Mouse (Mus musculus) neural tube, embryonic 15.5 days (tissue): ENCODE results near the gene Zfp36l1. TPM values are rescaled to one million over a fixed set of nuclear protein-coding genes. Genes with fewer than 3 reads are reported as not detected.
A peak's percentile ranks its signal among the peaks of the same experiment; 100 is the strongest.

Source experiments
- ATAC-seq: fragments of 200-750 bp; cut with Nextera tagmentation; 2 replicates; pipeline ENCODE4 v1.8.0; 2017; ENCODE audit warnings: mild to moderate bottlenecking, moderate TSS enrichment, moderate library complexity; ENCODE audit not compliant: low FRiP score
- H3K27ac ChIP-seq: fragments of 300-500 bp; sonication (generic); replicated peaks from 2 replicates; pipeline ENCODE4 v1.5.1; 2015; ENCODE audit warnings: mild to moderate bottlenecking, inconsistent platforms
- H3K27me3 ChIP-seq: fragments of 300-500 bp; sonication (generic); replicated peaks from 2 replicates; pipeline ENCODE4 v1.6.1; 2015; ENCODE audit warnings: inconsistent platforms
- H3K36me3 ChIP-seq: fragments of 300-500 bp; sonication (generic); 2 replicates; pipeline ENCODE4 v1.6.1; 2015; ENCODE audit warnings: inconsistent platforms
- H3K4me1 ChIP-seq: fragments of 300-500 bp; sonication (generic); 2 replicates; pipeline ENCODE4 v1.6.1; 2015; ENCODE audit warnings: inconsistent platforms
- H3K4me2 ChIP-seq: fragments of 300-500 bp; sonication (generic); 2 replicates; pipeline ENCODE4 v1.6.1; 2015; ENCODE audit warnings: inconsistent platforms, mild to moderate bottlenecking, moderate library complexity
- H3K4me3 ChIP-seq: fragments of 300-500 bp; sonication (generic); replicated peaks from 2 replicates; pipeline ENCODE4 v1.5.1; 2015; ENCODE audit warnings: mild to moderate bottlenecking, inconsistent platforms
- H3K9ac ChIP-seq: fragments of 300-500 bp; sonication (generic); replicated peaks from 2 replicates; pipeline ENCODE4 v1.6.1; 2015; ENCODE audit warnings: mild to moderate bottlenecking, inconsistent platforms
- H3K9me3 ChIP-seq: fragments of 300-500 bp; sonication (generic); replicated peaks from 2 replicates; pipeline ENCODE4 v1.6.1; 2016; ENCODE audit warnings: inconsistent platforms
- WGBS: fragments of 180-500 bp; shearing (Covaris S2); methylation state at CpG from one replicate; pipeline ENCODE4 v1.1.7; 2015; ENCODE audit warnings: mixed read lengths; 5-methylcytosine and 5-hydroxymethylcytosine counted together
- polyA plus RNA-seq: library from polyadenylated mRNA; unstranded; fragments of >200 nt; fragmentation: Nextera tagmentation; extraction: Ambion mirVana; gene quantifications from 2 replicates; pipeline ENCODE4 v1.2.1, GENCODE M21; 2015

Gene Zfp36l1
- polyA plus RNA-seq, 1 experiment from 2014 or later = 33.6 TPM

DNA sequence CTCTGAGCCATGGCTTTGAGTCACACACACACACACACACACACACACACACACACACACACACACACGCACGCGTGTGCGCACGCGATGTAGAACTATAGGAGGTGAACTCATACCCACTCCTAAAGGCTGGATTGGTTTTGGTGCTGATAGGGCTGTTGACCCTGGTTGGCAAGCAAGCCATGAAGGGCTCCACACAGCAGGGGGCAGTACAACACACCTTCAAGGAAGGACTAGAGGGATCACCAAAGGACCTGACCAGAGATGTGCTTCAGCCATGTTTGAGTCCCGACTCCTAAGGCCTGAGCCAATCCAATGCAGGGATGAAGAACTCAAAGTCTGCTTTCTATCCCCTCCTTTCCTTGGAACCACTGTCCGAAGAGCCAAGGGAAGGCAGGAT, 16.7 kb upstream of the Zfp36l1 start:
- no peak for ATAC-seq
- WGBS = 95% methylated on average over 8 of the region's 8 CpGs
- Histone ChIP-seq H3K27ac (no peak overlapping the region; the same call in none of the 2 replicates), H3K4me3 (no peak overlapping the region), H3K9ac (no peak overlapping the region), H3K4me1 (peaks cover 31% of the 10 kb centered on the region), H3K9me3 (no peaks in the 10 kb centered on the region), H3K27me3 (no peaks in the 10 kb centered on the region), H3K4me2 (no peak overlapping the region), H3K36me3 (no peaks in the 10 kb centered on the region)

DNA sequence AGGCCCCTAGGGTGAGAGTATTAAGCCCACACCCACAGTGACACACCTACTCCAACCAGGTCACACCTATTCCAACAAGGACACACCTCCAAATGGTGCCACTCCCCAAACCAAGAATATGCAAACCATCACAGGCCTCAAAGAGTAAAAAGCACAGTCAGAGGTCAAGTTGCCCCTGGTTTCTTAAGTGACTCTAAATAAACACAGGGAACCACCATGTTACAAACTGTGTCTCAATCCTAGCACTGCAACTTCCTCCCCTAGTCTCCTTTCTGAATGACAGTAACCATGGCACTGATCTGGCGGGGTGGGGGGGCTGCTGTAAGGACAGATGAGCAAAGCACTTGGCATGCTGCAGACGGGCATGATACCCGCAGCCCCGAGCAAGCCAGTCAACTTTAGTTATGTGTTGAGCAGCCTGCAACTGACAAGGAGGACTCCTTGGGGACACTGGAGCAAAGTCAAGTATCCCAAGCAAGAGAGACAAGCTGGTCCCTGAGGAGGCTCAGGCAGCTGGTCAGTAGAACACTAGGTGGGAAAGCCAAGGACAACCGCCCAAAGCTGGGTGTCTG, 14.5 kb upstream of the Zfp36l1 start:
- Histone ChIP-seq H3K36me3 (0 out of 2 replicates have a peak, but pooled peaks cover 3% of the 10 kb centered on the region), H3K4me1 (peaks cover 46% of the 10 kb centered on the region), H3K9ac (no peak overlapping the region), H3K9me3 (no peaks in the 10 kb centered on the region), H3K4me2 (no peak overlapping the region), H3K27me3 (no peaks in the 10 kb centered on the region), H3K4me3 (no peak overlapping the region), H3K27ac (no peak overlapping the region)
- no peak for ATAC-seq
- 86% methylated on average over 5 of the region's 5 CpGs for WGBS

DNA sequence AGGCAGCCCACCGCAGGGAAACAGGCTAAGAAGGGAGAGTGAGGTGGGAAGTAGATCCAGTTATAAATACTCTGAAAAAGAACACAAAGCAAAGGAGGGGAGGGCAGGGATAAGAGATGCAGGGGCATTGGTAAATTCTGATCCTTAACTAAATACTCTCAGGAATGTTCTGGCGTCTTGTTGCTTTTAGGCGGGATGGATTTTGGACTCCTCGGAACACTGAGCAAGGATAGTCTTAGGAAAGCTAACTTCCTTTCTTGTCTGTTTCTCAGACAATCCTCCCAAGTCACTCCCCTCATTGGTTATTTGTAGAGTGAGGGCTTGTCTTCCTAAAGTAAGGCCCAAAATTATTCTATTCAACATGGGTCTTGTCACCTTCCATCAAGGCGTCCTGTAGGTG, 12.5 kb upstream of the Zfp36l1 start:
- no peak overlapping the region for H3K4me2 ChIP-seq
- H3K9me3 ChIP-seq = no peaks in the 10 kb centered on the region
- WGBS = 97% methylated on average over 5 of the region's 5 CpGs
- H3K9ac ChIP-seq = no peak overlapping the region
- H3K36me3 ChIP-seq = peaks cover 6% of the 10 kb centered on the region; the same call in 1 of the 2 replicates
- ATAC-seq = no peak
- peaks cover 27% of the 10 kb centered on the region for H3K4me1 ChIP-seq
- no peak overlapping the region for H3K4me3 ChIP-seq
- H3K27me3 ChIP-seq = no peaks in the 10 kb centered on the region
- no peak overlapping the region for H3K27ac ChIP-seq

DNA sequence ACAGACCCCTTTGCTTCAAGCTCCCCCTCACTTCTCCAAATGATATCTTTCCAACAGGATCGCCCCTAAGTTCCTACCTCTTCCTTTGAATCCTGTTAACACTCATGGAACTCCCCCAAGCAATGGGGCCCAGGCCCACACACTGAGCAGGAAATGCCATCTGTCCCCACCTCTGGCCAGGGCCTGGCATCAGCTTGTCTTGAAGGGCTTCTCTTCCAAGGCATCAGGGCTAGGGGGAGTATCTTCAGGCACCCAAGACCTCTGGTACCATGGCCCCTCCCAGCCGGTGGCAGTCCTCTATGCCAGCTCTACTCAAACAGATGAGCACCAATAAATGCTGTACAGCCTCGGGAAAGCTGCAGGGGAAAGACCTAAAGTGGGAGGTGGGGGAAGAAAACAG, 11.9 kb upstream of the Zfp36l1 start:
- Histone ChIP-seq H3K9me3 (no peaks in the 10 kb centered on the region), H3K4me1 (peaks cover 21% of the 10 kb centered on the region), H3K36me3 (peaks cover 7% of the 10 kb centered on the region; the same call in 1 of the 2 replicates), H3K27ac (no peak overlapping the region), H3K27me3 (no peaks in the 10 kb centered on the region), H3K4me2 (no peak overlapping the region), H3K9ac (no peak overlapping the region), H3K4me3 (no peak overlapping the region)
- ATAC-seq = no peak
- 73% methylated on average over 3 of the region's 3 CpGs for WGBS

DNA sequence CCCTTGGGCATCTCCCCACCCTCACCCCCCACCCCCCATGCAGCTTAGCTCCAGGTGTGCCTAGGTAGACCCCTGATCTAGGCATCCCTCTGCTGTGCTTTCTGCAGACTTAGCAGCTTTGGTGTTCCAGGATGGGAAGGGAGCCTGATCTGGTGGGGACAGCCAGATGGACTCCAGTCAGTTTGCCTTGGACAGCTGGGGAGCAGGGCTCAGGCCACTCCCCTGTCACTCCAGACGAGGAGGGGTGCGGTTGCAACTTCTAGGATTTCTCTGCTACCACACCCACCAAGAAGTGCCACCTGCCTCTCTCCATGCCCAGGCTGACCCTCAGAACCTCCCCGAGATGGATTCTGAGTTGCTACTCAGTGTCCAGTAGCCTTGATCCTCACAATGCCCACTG, 11.4 kb upstream of the Zfp36l1 start:
- WGBS = 86% methylated on average over 3 of the region's 3 CpGs

DNA sequence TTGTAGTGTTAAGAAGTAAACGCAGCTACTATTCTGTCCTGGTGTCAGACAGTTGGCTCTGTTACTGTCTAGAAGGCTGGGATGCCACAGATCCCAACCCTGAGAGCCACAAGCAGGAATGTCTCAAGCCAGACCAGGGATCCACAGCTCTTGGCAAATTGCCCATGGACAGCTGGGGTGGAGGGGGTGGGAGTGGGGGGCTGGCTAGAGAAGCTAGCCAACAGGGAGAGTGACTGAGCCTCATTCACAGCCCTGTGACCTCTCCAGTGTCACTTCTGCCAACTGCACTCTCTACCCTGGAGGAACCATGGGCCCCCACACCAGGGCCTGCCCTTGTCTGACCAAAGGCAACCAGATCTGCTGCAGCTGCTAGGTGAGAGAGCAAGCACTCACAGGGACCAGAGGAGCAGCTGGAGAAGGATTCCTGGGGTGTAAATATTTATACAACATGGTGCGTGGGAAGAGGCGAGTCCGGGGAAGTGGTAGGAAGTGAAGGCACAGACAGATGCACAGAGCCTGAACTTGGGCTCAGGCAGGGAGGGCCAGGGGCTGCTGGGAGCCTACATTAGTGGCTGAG, 10.5 kb upstream of the Zfp36l1 start:
- Histone ChIP-seq H3K27ac (peak overlapping the region; percentile 51; the same call in 1 of the 2 replicates), H3K27me3 (no peaks in the 10 kb centered on the region), H3K36me3 (peaks cover 7% of the 10 kb centered on the region; the same call in 1 of the 2 replicates), H3K4me1 (peaks cover 15% of the 10 kb centered on the region; the same call in 1 of the 2 replicates), H3K9ac (no peak overlapping the region), H3K4me2 (no peak overlapping the region), H3K4me3 (no peak overlapping the region), H3K9me3 (no peaks in the 10 kb centered on the region)
- ATAC-seq = peak; percentile 31; the same call in 1 of the 2 replicates
- WGBS = 52% methylated on average over 4 of the region's 4 CpGs

More for the DNA sequence above, 11.4 kb upstream of the Zfp36l1 start:
- Histone ChIP-seq H3K4me1 (peaks cover 17% of the 10 kb centered on the region; the same call in 1 of the 2 replicates), H3K36me3 (peaks cover 7% of the 10 kb centered on the region; the same call in 1 of the 2 replicates), H3K4me3 (no peak overlapping the region), H3K9me3 (no peaks in the 10 kb centered on the region), H3K4me2 (no peak overlapping the region), H3K27me3 (no peaks in the 10 kb centered on the region), H3K27ac (peak overlapping the region; percentile 51; the same call in 1 of the 2 replicates), H3K9ac (no peak overlapping the region)
- ATAC-seq = no peak

DNA sequence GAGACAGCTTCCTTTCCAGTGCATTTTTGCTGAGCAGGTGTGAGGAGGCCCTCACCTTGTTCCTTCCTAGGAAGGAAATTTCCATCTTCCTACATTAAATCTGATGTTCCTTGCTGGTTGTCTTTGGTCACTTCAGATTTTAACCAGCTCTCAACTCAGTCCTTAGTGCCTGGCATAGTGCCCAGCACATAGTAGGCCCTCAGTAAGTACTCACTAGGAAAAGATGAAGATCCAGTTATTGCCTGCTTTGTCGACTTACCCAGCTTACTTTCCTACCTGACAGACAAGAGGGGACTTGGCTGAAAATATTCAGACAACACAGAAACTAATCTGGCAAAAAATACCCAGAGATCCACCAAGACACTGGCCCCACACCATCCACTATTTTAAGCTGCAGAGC, 8.6 kb upstream of the Zfp36l1 start:
- H3K9me3 ChIP-seq = no peaks in the 10 kb centered on the region
- H3K4me1 ChIP-seq = peaks cover 24% of the 10 kb centered on the region
- H3K36me3 ChIP-seq = peaks cover 7% of the 10 kb centered on the region; the same call in 1 of the 2 replicates
- no peak overlapping the region for H3K9ac ChIP-seq
- WGBS = 83% methylated on average over 1 of the region's 1 CpGs
- H3K27me3 ChIP-seq = no peaks in the 10 kb centered on the region
- ATAC-seq = no peak
- H3K4me3 ChIP-seq = no peak overlapping the region
- H3K27ac ChIP-seq = no peak overlapping the region
- no peak overlapping the region for H3K4me2 ChIP-seq

DNA sequence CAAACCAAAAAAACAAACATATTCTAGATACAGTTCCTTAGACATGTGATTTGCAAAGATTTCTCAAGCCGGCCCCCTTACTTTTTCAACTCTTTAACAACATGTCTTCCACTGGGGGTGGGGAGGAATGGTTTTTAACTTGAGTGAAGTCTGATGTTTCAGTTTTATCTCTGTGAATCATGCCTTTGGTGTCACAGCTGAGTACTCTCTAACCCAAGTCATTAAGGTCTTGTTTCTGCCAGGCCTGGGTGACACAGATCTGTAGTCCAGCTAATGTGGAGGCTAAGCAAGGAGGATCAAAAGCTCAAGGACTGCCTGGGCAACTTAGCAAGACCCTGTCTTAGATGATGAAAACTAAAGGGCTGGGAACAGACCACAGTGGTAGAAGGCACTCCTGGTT, 5.8 kb upstream of the Zfp36l1 start:
- H3K27ac ChIP-seq = no peak overlapping the region
- H3K4me2 ChIP-seq = no peak overlapping the region
- ATAC-seq = no peak
- H3K27me3 ChIP-seq = no peaks in the 10 kb centered on the region; the same call in 1 of the 2 replicates
- 95% methylated on average over 1 of the region's 1 CpGs for WGBS
- H3K9me3 ChIP-seq = no peaks in the 10 kb centered on the region
- no peak overlapping the region for H3K9ac ChIP-seq
- H3K36me3 ChIP-seq = peaks cover 4% of the 10 kb centered on the region; the same call in 1 of the 2 replicates
- H3K4me1 ChIP-seq = peaks cover 38% of the 10 kb centered on the region
- no peak overlapping the region for H3K4me3 ChIP-seq

DNA sequence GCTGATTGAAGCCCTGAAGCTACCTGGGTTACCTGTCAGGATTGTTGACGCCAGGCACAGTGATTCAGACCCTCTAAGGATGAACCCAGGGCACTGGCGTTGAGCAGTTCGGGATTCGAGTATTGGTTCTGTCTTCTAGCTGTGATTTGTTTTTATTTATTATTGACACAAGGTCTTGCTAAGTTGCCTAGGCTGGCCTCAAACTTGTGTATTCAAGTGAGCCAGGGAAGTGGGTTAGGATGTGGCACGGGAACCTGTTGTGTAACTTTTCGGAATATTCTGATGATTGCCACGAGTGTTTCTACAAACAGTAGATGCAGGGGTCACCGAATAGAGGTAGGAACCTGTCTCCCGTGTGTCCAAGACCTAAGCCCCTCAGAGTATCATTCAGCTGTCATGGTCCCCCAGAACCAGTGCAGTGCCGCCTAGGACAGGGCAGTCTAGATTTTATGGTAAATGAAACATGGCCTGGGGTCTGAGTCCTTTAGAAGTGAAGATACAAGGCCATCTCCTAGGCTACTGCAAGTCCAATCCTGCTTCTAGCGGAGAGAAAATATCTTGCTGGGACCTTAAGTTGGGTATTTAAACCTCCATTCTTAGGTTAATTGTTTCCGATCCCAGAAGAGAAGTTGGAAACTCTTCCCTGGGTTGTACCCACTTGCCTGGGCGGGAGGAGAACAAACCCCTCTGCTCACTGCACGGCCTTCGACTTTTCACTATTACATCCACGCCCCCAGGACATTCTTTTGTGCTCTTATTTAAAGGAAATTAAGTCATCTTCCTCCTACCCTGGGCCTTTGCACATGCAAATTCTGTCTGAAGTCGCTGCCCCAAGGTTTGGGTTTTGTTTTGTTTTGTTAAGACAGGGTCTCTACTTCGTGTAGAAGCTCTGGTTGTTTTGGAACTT, 3.6 kb upstream of the Zfp36l1 start:
- Histone ChIP-seq H3K4me3 (peak overlapping the region; percentile 68), H3K9ac (peak overlapping the region; percentile 54), H3K27ac (peak overlapping the region; percentile 86), H3K27me3 (peaks cover 7% of the 10 kb centered on the region), H3K36me3 (peaks cover 4% of the 10 kb centered on the region; the same call in 1 of the 2 replicates), H3K4me1 (peaks cover 34% of the 10 kb centered on the region), H3K4me2 (peak overlapping the region; percentile 95), H3K9me3 (no peaks in the 10 kb centered on the region)
- WGBS = 34% methylated on average over 18 of the region's 18 CpGs
- ATAC-seq = peak; percentile 12; the same call in 1 of the 2 replicates

DNA sequence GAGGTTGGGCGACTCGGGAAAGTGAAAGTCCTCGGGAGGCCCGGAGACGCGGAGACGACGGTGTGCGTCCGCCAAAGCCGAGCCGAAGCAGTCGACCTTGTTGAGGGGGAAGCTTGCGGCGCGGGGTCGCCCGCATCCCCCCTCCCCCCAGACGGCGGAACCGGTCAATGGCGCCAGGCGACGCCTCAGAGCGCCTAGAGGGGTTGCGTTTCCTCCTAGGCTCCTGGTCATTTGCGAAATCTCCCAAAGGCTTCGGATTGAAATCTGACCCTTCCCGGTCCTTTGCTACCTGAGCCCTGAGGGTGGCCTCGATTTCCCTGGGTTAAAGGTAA, 3.0 kb upstream of the Zfp36l1 start:
- Histone ChIP-seq H3K4me3 (peak overlapping the region; percentile 68), H3K9me3 (no peaks in the 10 kb centered on the region), H3K27ac (peak overlapping the region; percentile 86), H3K27me3 (peaks cover 13% of the 10 kb centered on the region), H3K4me2 (peak overlapping the region; percentile 95), H3K9ac (peak overlapping the region; percentile 54), H3K4me1 (peaks cover 34% of the 10 kb centered on the region), H3K36me3 (peaks cover 4% of the 10 kb centered on the region; the same call in 1 of the 2 replicates)
- 0% methylated on average over 29 of the region's 30 CpGs for WGBS
- ATAC-seq = no peak; the same call in 1 of the 2 replicates

DNA sequence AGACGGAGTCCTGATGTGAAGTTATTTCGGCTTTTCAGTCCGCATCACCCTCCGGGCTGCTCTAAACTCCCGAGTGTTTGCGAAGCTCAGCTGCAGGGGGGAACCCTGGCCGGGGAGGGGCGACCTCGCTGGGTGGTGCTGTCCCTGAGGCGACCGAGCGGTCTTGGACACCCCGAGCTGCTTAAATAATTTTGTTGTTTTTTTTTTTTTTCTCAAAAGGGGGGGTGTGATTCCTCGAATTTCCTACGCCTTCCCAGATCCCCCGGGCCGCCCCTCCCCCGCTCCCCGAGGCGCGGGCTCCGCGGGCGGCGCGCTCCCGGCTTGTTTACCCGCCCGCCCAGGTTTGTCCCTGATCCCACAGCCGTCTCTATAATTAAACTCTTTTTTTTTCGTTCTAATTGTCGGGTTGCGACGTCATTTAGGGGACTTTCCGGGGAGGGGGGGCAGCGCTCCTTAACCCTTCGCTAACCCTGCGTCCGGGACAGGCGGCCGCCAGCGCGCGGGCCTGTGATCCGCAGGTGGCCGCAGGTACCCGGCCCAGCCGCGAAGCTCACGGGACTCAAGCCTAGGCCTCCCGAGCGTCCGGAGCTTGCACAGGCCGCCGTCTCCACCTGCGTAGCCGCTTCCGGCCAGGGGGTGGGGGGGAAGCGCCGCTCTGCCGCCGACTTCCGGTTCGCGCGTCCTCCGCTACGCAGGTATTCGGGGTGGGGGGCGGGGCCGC, 2.5 kb upstream of the Zfp36l1 start:
- WGBS = under 1% methylated on average over 65 of the region's 71 CpGs

More for the DNA sequence above, 2.5 kb upstream of the Zfp36l1 start:
- Histone ChIP-seq H3K9me3 (no peaks in the 10 kb centered on the region), H3K27ac (peak overlapping the region; percentile 86), H3K9ac (peak overlapping the region; percentile 54), H3K4me2 (peak overlapping the region; percentile 95), H3K36me3 (peaks cover under 1% of the 10 kb centered on the region; the same call in 1 of the 2 replicates), H3K4me1 (peaks cover 38% of the 10 kb centered on the region), H3K4me3 (peak overlapping the region; percentile 68), H3K27me3 (peaks cover 13% of the 10 kb centered on the region)
- ATAC-seq = peak; percentile 88
